Mouse (Mus musculus) lung, postnatal 0 days (tissue): ENCODE data around the gene Sept4.

Experiments
- CTCF ChIP-seq: IDR thresholded peaks from 2 replicates; pipeline ENCODE4 v1.5.1; 2016; ENCODE audit warnings: antibody characterized with exemption, mild to moderate bottlenecking
- EP300 ChIP-seq: IDR thresholded peaks from 2 replicates; pipeline ENCODE4 v1.6.1; 2016; ENCODE audit warnings: antibody characterized with exemption, mild to moderate bottlenecking, control low read depth

DNA sequence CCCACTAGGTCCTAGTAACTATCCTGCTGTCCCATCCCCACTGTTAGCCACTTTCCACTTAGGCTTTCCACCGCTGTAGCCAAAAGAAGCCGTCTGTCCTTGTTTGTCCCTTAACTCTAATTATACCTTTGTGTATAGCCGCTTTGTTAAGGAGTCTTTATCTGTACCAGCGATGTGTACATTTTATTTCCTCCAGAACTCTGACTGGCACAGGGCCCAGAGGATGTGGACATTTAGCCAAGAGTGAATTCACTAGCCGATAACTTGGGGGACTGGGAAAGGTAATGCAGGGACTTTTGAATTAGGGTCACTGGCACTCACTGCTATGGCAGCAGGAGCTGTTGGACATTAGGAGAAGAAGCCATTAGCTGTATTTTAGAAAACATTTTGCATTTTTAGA is 14.3 kb upstream of the Sept4 start:
- no peak for TF ChIP-seq CTCF
- TF ChIP-seq EP300 = peak; percentile 85
